Mouse (Mus musculus) limb, embryonic 14.5 days (tissue): ENCODE data around the gene Fuca1. TPM values are rescaled to one million over a fixed set of nuclear protein-coding genes. Genes with fewer than 3 reads are reported as not detected.

Source experiments
- ATAC-seq: fragments of 200-750 bp; cut with Nextera tagmentation; 2 replicates; pipeline ENCODE4 v1.8.0; 2017; ENCODE audit warnings: low read depth, moderate number of reproducible peaks, moderate TSS enrichment; ENCODE audit not compliant: low FRiP score
- DNase-seq: peaks from one replicate; pipeline ENCODE4 v3.0.0-alpha.2; 2015; ENCODE audit warnings: low spot score
- H3K27ac ChIP-seq: fragments of 300-500 bp; sonication (generic); replicated peaks from 2 replicates; pipeline ENCODE4 v1.5.1; 2014; ENCODE audit warnings: low read depth, mild to moderate bottlenecking, low read length, moderate library complexity, mixed read lengths
- H3K27me3 ChIP-seq: fragments of 300-500 bp; sonication (generic); 2 replicates; pipeline ENCODE4 v1.6.1; 2014; ENCODE audit warnings: low read length, mixed read lengths; ENCODE audit not compliant: control insufficient read depth, insufficient read depth
- H3K36me3 ChIP-seq: fragments of 300-500 bp; sonication (generic); 2 replicates; pipeline ENCODE4 v1.6.1; 2014; ENCODE audit warnings: mild to moderate bottlenecking, low read length, moderate library complexity, mixed read lengths; ENCODE audit not compliant: control insufficient read depth, insufficient read depth
- H3K4me1 ChIP-seq: fragments of 300-500 bp; sonication (generic); 2 replicates; pipeline ENCODE4 v1.6.1; 2014; ENCODE audit warnings: antibody characterized with exemption, low read length, mixed read lengths; ENCODE audit not compliant: control insufficient read depth, insufficient read depth
- H3K4me2 ChIP-seq: fragments of 300-500 bp; sonication (generic); replicated peaks from 2 replicates; pipeline ENCODE4 v1.6.1; 2014; ENCODE audit warnings: low read depth, mild to moderate bottlenecking, low read length, moderate library complexity; ENCODE audit not compliant: severe bottlenecking
- H3K4me3 ChIP-seq: fragments of 300-500 bp; sonication (generic); replicated peaks from 2 replicates; pipeline ENCODE4 v1.5.1; 2014; ENCODE audit warnings: low read length
- H3K9ac ChIP-seq: fragments of 300-500 bp; sonication (generic); 2 replicates; pipeline ENCODE4 v1.6.1; 2014; ENCODE audit warnings: mild to moderate bottlenecking, low read depth, low read length, moderate library complexity; ENCODE audit not compliant: severe bottlenecking
- H3K9me3 ChIP-seq: fragments of 300-500 bp; sonication (generic); 2 replicates; pipeline ENCODE4 v1.6.1; 2016; ENCODE audit warnings: low read length; ENCODE audit not compliant: control insufficient read depth
- POLR2A ChIP-seq: fragments of 200-500 bp; IDR thresholded peaks from 2 replicates; pipeline ENCODE4 v1.8.0; 2012; ENCODE audit warnings: inconsistent platforms, mild to moderate bottlenecking, moderate library complexity, borderline replicate concordance; ENCODE audit not compliant: insufficient read depth, insufficient read length; ENCODE audit errors: extremely low read depth
- WGBS: fragments of 180-500 bp; shearing (Covaris S2); extraction: QIAGEN DNeasy Blood & Tissue Kit; methylation state at CpG from one replicate; pipeline ENCODE4 v1.1.7; 2014; 5-methylcytosine and 5-hydroxymethylcytosine counted together
- polyA plus RNA-seq, 2 experiments: library from polyadenylated mRNA; depleted of rRNA in 1 of 2; stranded (reverse) in 1 of 2; unstranded in 1 of 2; fragments of >200 nt; fragmentation: Nextera tagmentation in 1 of 2; extraction: Ambion mirVana in 1 of 2; gene quantifications; 2 replicates each; pipeline versions ENCODE4 v1.2.1 to v1.2.3; 2012 to 2014

Gene Fuca1
- polyA plus RNA-seq, 2 experiments: 50.1 to 80.8 TPM

DNA sequence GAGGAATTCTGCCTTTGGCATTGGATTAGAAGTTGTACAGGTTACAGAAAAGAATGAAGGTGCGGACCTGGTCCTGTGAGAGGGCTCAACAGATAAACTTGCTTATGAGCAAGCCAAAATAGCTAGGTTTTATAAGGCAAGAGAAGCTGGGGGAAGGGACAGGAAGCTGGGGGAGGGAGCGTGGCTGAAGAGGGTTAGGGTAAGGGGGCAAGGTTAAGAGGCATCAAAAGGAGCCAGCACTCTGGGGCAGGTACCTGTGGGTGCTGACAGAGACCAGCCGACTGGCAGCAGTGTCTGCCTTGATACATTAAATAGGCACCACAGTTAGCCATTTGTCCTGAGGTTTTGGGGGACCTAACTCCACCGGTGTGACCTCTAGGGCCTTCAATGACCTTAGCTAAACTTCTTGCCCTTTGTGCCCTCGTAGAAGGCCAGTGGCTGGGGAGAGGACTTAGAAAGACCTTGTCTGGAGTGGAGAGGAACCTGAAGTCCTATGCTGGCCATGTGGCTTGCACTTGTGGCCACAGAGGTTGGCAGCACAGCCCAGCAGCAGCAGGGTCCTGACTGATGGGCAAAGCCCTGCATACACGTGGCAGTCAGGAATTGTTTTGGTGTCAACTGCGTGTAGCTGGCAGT is 36.5 kb upstream of the Fuca1 start:
- WGBS: 61% methylated on average over 7 of the region's 7 CpGs
- ATAC-seq: no peak
- no peak for DNase-seq
- Histone ChIP-seq H3K4me3 (no peak overlapping the region), H3K4me1 (0 out of 2 replicates have a peak, but pooled peaks cover 2% of the 10 kb centered on the region), H3K9ac (no peak overlapping the region), H3K36me3 (no peaks in the 10 kb centered on the region), H3K4me2 (no peak overlapping the region), H3K27me3 (no peaks in the 10 kb centered on the region), H3K9me3 (no peaks in the 10 kb centered on the region), H3K27ac (no peak overlapping the region)
- TF ChIP-seq POLR2A: no peak

DNA sequence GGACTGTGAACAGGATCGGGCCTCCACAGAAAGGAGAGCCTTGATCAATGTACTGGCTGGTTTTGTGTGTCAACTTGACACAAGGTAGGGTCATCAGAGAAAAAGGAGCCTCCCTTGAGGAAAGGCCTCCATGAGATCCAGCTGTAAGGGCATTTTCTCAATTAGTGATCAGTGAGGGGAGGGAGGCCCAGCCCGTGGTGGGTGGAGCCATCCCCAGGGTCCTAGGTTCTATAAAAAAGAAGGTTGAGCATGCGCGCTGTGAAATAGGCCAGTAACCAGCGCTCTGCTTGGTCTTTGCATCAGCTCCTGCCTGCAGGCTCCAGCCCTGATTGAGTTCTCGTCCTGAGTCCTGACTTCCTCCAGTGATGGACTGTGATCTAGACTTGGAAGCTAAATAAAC is 36.0 kb upstream of the Fuca1 start:
- H3K4me1 ChIP-seq: 0 out of 2 replicates have a peak, but pooled peaks cover 2% of the 10 kb centered on the region
- H3K27me3 ChIP-seq: no peaks in the 10 kb centered on the region
- H3K9ac ChIP-seq: no peak overlapping the region
- DNase-seq (no peak), ATAC-seq (no peak)
- H3K27ac ChIP-seq: no peak overlapping the region
- WGBS: 34% methylated on average over 6 of the region's 6 CpGs
- H3K36me3 ChIP-seq: no peaks in the 10 kb centered on the region
- no peaks in the 10 kb centered on the region for H3K9me3 ChIP-seq
- no peak for TF ChIP-seq POLR2A
- H3K4me3 ChIP-seq: no peak overlapping the region
- no peak overlapping the region for H3K4me2 ChIP-seq

DNA sequence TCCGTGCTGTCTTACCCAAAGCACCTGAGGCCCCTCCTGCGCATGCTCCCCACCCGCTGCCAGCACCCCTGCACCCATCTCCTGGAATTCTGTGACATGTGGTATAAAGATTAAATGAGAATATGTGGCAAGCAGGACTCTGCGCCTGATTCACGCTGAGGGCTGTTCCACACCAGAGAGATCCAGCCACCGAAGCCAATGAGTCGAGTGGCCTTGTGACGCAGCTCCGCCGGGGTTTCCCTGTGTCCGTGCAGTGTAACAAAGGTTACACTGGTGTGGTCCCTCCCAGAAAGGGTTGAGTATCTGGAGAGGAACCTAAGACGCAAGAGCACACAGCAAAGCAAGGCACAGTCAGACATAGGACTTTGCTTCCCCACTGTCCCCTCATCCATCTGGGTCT is 34.9 kb upstream of the Fuca1 start:
- Histone ChIP-seq H3K4me3 (no peak overlapping the region), H3K9ac (no peak overlapping the region), H3K4me1 (0 out of 2 replicates have a peak, but pooled peaks cover 2% of the 10 kb centered on the region), H3K36me3 (no peaks in the 10 kb centered on the region), H3K27ac (no peak overlapping the region), H3K4me2 (no peak overlapping the region), H3K27me3 (no peaks in the 10 kb centered on the region), H3K9me3 (no peaks in the 10 kb centered on the region)
- DNase-seq: no peak
- TF ChIP-seq POLR2A: no peak
- no peak for ATAC-seq
- WGBS: 90% methylated on average over 12 of the region's 12 CpGs

DNA sequence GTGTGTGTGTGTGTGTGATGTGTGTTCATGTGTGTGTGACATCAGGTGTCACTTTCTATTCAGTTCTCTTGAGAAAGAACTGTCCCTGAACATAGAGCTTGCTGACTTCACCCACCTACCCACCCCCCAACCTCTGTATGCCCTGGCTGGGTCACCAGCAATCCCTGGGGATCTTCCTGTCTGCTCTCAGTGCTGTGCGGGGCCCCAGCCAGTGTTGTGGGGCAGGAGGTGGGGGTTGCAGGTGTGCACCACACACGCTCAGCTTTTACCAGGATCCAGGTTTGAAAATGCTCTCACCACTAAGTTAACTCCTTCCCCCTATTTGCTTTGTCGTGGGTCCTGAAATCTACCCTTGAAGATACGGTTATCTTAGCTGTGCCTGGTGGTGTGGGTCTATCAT is 34.4 kb upstream of the Fuca1 start:
- WGBS: 85% methylated on average over 4 of the region's 4 CpGs
- no peak for ATAC-seq
- Histone ChIP-seq H3K27me3 (no peaks in the 10 kb centered on the region), H3K4me1 (0 out of 2 replicates have a peak, but pooled peaks cover 2% of the 10 kb centered on the region), H3K9ac (no peak overlapping the region), H3K36me3 (no peaks in the 10 kb centered on the region), H3K9me3 (no peaks in the 10 kb centered on the region), H3K4me3 (no peak overlapping the region), H3K4me2 (no peak overlapping the region), H3K27ac (no peak overlapping the region)
- TF ChIP-seq POLR2A: no peak
- no peak for DNase-seq

DNA sequence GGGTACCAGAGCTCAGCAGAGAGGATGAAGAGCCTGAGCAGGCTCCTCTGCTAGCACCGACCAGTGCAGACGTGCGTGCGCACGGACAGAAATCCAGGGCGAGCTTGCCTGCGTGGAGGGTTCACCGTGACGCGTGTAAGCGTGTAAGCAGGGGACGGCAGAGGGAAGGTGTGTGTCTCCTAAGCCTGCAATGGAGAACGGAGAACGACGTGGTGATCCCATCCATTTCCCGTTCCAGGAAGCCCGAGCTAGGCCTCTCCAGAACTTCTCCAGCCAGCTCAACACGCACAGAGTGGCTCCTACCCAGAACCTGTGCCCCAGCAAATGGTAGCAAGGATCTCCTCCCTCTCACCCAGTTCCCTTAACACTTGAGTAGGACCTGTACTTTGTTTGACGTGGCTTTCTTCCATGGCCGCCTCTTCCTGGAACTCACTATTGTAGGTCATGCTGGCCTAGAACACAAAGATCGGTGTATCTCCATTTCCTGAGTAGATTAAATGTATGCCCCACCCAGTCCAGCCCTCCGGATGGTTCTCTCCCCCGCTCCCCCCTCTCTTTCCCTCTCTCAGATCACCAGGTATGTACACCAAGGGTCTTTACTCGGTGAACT is 32.0 kb upstream of the Fuca1 start:
- no peak overlapping the region for H3K4me3 ChIP-seq
- 0 out of 2 replicates have a peak, but pooled peaks cover 2% of the 10 kb centered on the region for H3K4me1 ChIP-seq
- 90% methylated on average over 24 of the region's 24 CpGs for WGBS
- no peaks in the 10 kb centered on the region for H3K27me3 ChIP-seq
- H3K4me2 ChIP-seq: no peak overlapping the region
- ATAC-seq (no peak), DNase-seq (no peak)
- H3K27ac ChIP-seq: no peak overlapping the region
- H3K9ac ChIP-seq: no peak overlapping the region
- H3K36me3 ChIP-seq: no peaks in the 10 kb centered on the region
- no peaks in the 10 kb centered on the region for H3K9me3 ChIP-seq
- no peak for TF ChIP-seq POLR2A
